20 mouse cellular contexts compared by ENCODE assay signal in genomic region chr7:96457891-96458290, GRCm38 (mm10).
DNase-seq lines count a peak whose midpoint lies in the region; ATAC-seq lines count a peak whose summit lies in the region.
"Had no signal": no experiment of that assay in that cellular context is flagged by ENCODE, and none has a peak within 500 bp of the region (broad histone marks: within the 10 kb centered on the region; RNA-seq: fewer than 3 reads in every experiment).

No protein-coding gene starts in this region.

- no peak overlapping the region for H3K4me2 ChIP-seq in forebrain, embryonic 14.5 days (ENCODE audit: low read length)
- no peak overlapping the region for H3K4me2 ChIP-seq in forebrain, embryonic 11.5 days (ENCODE audit: low read depth, low read length, severe bottlenecking)
- H3K4me2 ChIP-seq: embryonic facial prominence, embryonic 15.5 days; limb, embryonic 12.5 days; liver, embryonic 12.5 days; lung, embryonic 14.5 days; stomach, embryonic 15.5 days had no signal

- WGBS in forebrain, embryonic 14.5 days, result 75% methylated on average over 2 of the region's 2 CpGs
- 94% methylated on average over 2 of the region's 2 CpGs for WGBS in forebrain, embryonic 11.5 days

- no peak overlapping the region for H3K9ac ChIP-seq in forebrain, embryonic 14.5 days (ENCODE audit: low read length)
- no peak overlapping the region for H3K9ac ChIP-seq in forebrain, embryonic 11.5 days (ENCODE audit: low read length)
- H3K9ac ChIP-seq: embryonic facial prominence, embryonic 15.5 days; limb, embryonic 12.5 days; liver, embryonic 12.5 days; lung, embryonic 14.5 days; stomach, embryonic 15.5 days had no signal

- no peaks in the 10 kb centered on the region for H3K9me3 ChIP-seq in forebrain, embryonic 14.5 days (replicated peaks; ENCODE audit: control insufficient read depth, low read length)
- no peaks in the 10 kb centered on the region for H3K9me3 ChIP-seq in forebrain, embryonic 11.5 days (ENCODE audit: control insufficient read depth, low read length)
- H3K9me3 ChIP-seq: embryonic facial prominence, embryonic 15.5 days; heart, embryonic 10.5 days; hindbrain, embryonic 10.5 days; limb, embryonic 12.5 days; liver, embryonic 12.5 days; stomach, embryonic 15.5 days had no signal

- no peak overlapping the region for H3K4me3 ChIP-seq in forebrain, embryonic 14.5 days (ENCODE audit: low read depth, low read length)
- H3K4me3 ChIP-seq in forebrain, embryonic 11.5 days (ENCODE audit: low read depth, low read length), result no peak overlapping the region
- H3K4me3 ChIP-seq: embryonic facial prominence, embryonic 15.5 days; heart, embryonic 10.5 days; hindbrain, embryonic 10.5 days; limb, embryonic 12.5 days; liver, embryonic 12.5 days; stomach, embryonic 15.5 days had no signal

- no peaks in the 10 kb centered on the region for H3K27me3 ChIP-seq in forebrain, embryonic 14.5 days (replicated peaks; ENCODE audit: control insufficient read depth, insufficient read depth, low read length)
- no peaks in the 10 kb centered on the region for H3K27me3 ChIP-seq in forebrain, embryonic 11.5 days (ENCODE audit: control insufficient read depth, insufficient read depth, low read length)
- H3K27me3 ChIP-seq: CH12.LX; embryonic facial prominence, embryonic 15.5 days; limb, embryonic 12.5 days; liver, embryonic 12.5 days; stomach, embryonic 15.5 days had no signal

- intact Hi-C loops in left cerebral cortex, postnatal 14 days (cut with DNase I), result no loop called here

- no peak overlapping the region for H3K27ac ChIP-seq in forebrain, embryonic 14.5 days (ENCODE audit: low read depth, low read length)
- H3K27ac ChIP-seq in forebrain, embryonic 11.5 days (ENCODE audit: low read depth, low read length), result no peak overlapping the region
- H3K27ac ChIP-seq: embryonic facial prominence, embryonic 15.5 days; heart, embryonic 10.5 days; hindbrain, embryonic 10.5 days; hindbrain, postnatal 0 days; limb, embryonic 12.5 days; liver, embryonic 12.5 days; stomach, embryonic 15.5 days had no signal

- H3K36me3 ChIP-seq in forebrain, embryonic 14.5 days (ENCODE audit: control insufficient read depth, insufficient read depth, low read length), result no peaks in the 10 kb centered on the region
- H3K36me3 ChIP-seq in forebrain, embryonic 11.5 days (ENCODE audit: control insufficient read depth, insufficient read depth, low read length), result no peaks in the 10 kb centered on the region
- H3K36me3 ChIP-seq: embryonic facial prominence, embryonic 15.5 days; heart, embryonic 10.5 days; hindbrain, embryonic 10.5 days; limb, embryonic 12.5 days; liver, embryonic 12.5 days; stomach, embryonic 15.5 days had no signal

- no peak for ATAC-seq in forebrain, embryonic 14.5 days
- no peak for ATAC-seq in forebrain, embryonic 11.5 days (replicated peaks; ENCODE audit: low FRiP score)
- ATAC-seq: hindbrain, postnatal 0 days; intestine, postnatal 0 days; liver, embryonic 12.5 days had no signal

- 0 out of 2 replicates have a peak, but pooled peaks cover 3% of the 10 kb centered on the region for H3K4me1 ChIP-seq in forebrain, embryonic 14.5 days (ENCODE audit: control insufficient read depth, insufficient read depth, low read length)
- H3K4me1 ChIP-seq in forebrain, embryonic 11.5 days (replicated peaks; ENCODE audit: control insufficient read depth, insufficient read depth, low read length), result 0 out of 2 replicates have a peak, but pooled peaks cover 1% of the 10 kb centered on the region
- H3K4me1 ChIP-seq: limb, embryonic 12.5 days; liver, embryonic 12.5 days; stomach, embryonic 15.5 days had no signal

- peak; percentile 47 for DNase-seq in forebrain, embryonic 14.5 days (ENCODE audit: low spot score)
- DNase-seq in forebrain, embryonic 11.5 days (ENCODE audit: low spot score), result no peak
- DNase-seq in layer of hippocampus, adult 9-11 months, result peak; percentile 30
- no peak for DNase-seq in layer of hippocampus, postnatal 14 days (ENCODE audit: low spot score in 2 of 2)
- DNase-seq in brain, adult 2 months (ENCODE audit: low read depth, low spot score), result peak; percentile 74
- DNase-seq in left cerebral cortex, postnatal 14 days (ENCODE audit: low spot score in 2 of 2), result peak; percentile 37 to 50
- no peak for DNase-seq in adrenal gland, postnatal 36 days
- DNase-seq: adrenal gland, postnatal 25 days; cerebellum, adult 8-10 months; lung, embryonic 14.5 days; lung, postnatal 36 days had no signal

Comparison
In these comparisons a context has a peak if more than half of its experiments do, and no peak if none do; other contexts are left out.
1. DNase-seq: peak in forebrain, embryonic 14.5 days (single experiment), layer of hippocampus, adult 9-11 months (single experiment), brain, adult 2 months (single experiment) and left cerebral cortex, postnatal 14 days (2 of 2); none in forebrain, embryonic 11.5 days (single experiment), layer of hippocampus, postnatal 14 days (0 of 2) and adrenal gland, postnatal 36 days (0 of 2).